Mouse (Mus musculus): Measurements from ENCODE around the gene Slc4a8. TPM values are rescaled to one million over a fixed set of nuclear protein-coding genes. Genes with fewer than 3 reads are reported as not detected.
A peak's percentile ranks its signal among the peaks of the same experiment; 100 is the strongest.

The Slc4a8 gene
- total RNA-seq (2014; fragmentation: Nextera tagmentation) (11.3 and 23.0 TPM in 2 replicates), total RNA-seq (2017) (26.9 and 34.5 TPM in 2 replicates)

DNA sequence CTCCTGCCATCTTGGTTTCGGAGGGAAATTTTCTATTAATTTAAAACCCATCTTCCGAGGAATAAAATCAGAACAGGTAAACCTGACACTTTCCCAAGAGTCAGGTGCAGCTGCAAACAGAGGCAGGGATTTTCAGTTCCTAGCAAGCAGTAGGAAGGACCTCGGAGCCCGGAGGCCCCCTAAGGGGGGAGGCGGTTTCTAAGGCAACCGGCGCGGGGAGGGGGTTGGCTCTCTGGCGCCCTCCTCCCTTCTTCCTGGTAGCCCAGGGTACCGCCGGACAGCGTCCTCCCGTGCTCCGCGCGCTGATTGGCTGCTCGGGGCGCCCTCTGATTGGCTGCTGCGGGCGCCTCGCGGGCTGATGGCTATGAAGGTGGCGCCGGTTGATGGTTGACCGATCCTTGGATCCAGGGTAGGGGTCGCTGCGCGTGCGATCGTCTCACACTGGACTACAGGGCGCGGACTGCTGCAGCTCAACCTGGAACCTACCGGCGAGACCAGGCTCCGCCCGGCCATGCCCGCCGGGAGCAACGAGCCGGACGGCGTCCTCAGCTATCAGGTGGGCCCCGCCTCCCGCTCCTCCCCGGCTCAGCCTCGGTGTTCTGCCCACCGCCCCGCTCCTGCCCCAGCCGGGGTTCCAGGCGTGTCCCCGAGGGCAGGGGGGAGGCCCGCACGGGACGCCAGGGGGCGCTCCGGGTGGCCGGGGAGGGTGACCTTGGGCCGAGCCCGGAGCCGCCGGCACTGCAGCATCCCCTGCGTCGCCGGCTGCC, at the start of gene Slc4a8:
Gene Slc4a8 (plus strand): TSS at position 329 of the 767 bp plus-strand sequence.
- peak; percentile 81 for ATAC-seq (replicated peaks; ENCODE audit: poor library complexity, severe bottlenecking)

GRCm38 (mm10) chr15:100714470-100714869, 47.1 kb upstream of the Slc4a8 start:
- ATAC-seq (replicated peaks; ENCODE audit: poor library complexity, severe bottlenecking) = no peak

GRCm38 (mm10) chr15:100715399-100715993, 46.1 kb upstream of the Slc4a8 start:
- ATAC-seq (replicated peaks; ENCODE audit: poor library complexity, severe bottlenecking) = no peak

- peak; percentile 72 for ATAC-seq (replicated peaks; ENCODE audit: poor library complexity, severe bottlenecking)
Measured at GRCm38 (mm10) chr15:100717933-100718332, 43.6 kb upstream of the Slc4a8 start.

DNA sequence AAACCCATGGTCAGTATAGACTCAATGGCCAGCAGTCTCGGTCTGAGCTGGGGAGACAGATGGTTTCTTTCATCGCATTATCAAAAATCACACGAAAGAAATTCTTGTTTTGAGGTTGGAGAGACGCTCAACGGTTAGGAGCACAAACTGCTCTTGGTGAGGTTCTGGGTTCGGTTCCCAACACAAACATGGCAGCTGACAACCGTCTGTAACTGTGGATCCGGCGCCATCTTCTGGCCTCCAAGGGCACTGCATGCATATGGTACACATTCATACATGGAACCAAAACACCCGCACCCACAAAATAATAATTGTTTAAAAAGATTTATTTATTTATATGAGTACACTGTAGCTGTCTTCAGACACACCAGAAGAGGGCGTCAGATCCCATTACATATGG, 43.0 kb upstream of the Slc4a8 start:
- no peak for ATAC-seq (replicated peaks; ENCODE audit: poor library complexity, severe bottlenecking)

DNA sequence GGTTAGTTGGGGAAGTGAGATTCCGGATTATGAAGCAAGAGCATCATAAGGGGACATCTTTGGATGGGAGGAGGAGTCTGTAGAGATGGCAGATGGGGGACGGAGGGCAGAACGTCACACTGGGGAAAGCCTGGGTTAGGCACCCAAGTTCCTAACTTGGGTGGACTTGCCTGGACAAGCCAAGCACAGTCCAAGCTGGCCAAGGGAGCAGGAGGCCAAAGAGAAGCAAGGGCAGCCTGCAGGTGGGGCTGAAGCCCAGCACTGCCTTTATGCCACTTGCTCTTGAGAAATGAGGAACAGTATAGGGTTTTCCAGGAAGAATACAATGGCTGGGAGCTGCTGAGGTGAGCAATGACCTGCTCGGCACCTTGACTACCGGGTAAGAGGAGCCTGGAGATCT, 42.3 kb upstream of the Slc4a8 start:
- ATAC-seq (replicated peaks; ENCODE audit: poor library complexity, severe bottlenecking) = peak; percentile 48

DNA sequence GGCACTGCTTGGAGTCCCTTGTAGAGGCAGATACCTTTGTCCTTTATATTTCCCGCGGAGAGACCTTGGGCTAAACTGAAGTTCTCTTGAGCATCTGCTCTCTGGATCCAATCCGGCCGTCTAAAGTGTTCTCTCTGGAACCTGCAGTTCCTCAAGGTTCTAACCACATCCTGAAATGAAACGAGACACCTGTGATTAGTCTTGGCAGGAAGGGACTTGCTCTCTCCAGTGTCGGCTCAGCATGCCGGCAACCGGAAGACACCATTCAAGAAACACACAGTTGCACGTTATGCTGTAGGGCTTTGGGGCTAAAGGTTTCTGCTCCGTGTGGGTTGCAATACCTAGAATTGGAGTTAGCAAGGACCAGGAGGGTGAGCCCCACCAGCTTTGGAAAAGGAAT, 41.5 kb upstream of the Slc4a8 start:
- ATAC-seq (replicated peaks; ENCODE audit: poor library complexity, severe bottlenecking) = no peak

DNA sequence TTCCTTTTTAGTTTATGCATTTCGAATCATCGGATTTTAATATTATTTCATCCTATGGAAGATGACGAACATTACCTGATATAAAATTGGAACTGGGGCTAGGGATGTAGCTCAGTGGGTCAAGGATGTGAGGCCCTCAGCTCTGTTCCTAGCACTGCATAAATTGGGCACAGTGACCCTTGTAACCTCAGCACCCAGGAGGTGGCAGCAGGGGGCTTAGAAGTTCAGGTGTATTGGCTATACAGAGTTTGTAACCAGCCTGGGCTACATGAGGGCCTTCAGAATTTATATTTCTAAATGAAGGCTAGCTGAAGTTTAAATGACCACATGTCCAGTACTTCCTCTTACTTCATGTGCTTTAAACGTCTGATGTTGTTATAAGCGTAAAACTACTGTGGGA, 40.1 kb upstream of the Slc4a8 start:
- no peak for ATAC-seq (replicated peaks; ENCODE audit: poor library complexity, severe bottlenecking)

GRCm38 (mm10) chr15:100722026-100722425, 39.5 kb upstream of the Slc4a8 start:
- ATAC-seq (replicated peaks; ENCODE audit: poor library complexity, severe bottlenecking) = no peak

DNA sequence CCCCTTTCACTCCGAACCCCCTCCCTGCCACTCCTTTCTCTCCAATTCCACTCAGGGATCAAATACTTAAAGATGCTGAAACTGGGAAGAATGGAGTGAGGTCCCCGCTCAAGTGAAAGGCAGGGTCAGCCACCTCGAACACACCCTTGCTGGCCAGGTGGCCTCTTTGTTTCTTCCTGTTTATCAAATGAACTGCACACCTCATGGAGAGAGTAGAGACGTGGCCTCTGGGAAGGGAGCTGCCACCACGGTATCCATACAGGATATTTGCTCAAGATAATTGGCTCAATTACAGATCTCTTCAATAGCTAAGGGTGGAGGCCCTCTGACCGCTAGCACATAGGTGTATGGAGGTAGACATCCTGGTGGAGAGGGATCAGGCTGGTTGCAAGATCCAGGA, 39.0 kb upstream of the Slc4a8 start:
- no peak for ATAC-seq (replicated peaks; ENCODE audit: poor library complexity, severe bottlenecking)

GRCm38 (mm10) chr15:100723505-100723904, 38.0 kb upstream of the Slc4a8 start:
- ATAC-seq (replicated peaks; ENCODE audit: poor library complexity, severe bottlenecking) = no peak

GRCm38 (mm10) chr15:100726721-100727120, 34.8 kb upstream of the Slc4a8 start:
- no peak for ATAC-seq (replicated peaks; ENCODE audit: poor library complexity, severe bottlenecking)

DNA sequence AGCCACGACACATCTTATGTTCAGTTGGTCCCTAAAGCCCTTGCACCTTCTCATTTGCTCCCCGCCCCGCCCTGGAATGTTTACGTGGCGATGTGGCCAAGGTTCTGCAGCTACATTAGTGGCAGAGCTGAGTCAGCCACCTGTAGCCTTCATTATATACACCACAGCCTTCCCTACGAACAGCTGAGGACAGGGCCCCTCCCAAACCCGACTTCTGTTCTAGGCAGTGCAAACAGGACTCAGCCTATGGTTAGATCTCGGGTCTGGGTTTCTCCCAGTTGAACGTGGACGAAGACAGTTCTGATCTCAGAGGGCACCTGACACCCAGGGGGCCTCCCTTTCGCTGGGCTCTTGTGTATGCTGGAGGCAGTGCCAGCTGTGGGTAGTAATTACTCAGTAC, 33.7 kb upstream of the Slc4a8 start:
- no peak for ATAC-seq (replicated peaks; ENCODE audit: poor library complexity, severe bottlenecking)

GRCm38 (mm10) chr15:100728586-100728985, 33.0 kb upstream of the Slc4a8 start:
- ATAC-seq (replicated peaks; ENCODE audit: poor library complexity, severe bottlenecking) = peak; percentile 73

DNA sequence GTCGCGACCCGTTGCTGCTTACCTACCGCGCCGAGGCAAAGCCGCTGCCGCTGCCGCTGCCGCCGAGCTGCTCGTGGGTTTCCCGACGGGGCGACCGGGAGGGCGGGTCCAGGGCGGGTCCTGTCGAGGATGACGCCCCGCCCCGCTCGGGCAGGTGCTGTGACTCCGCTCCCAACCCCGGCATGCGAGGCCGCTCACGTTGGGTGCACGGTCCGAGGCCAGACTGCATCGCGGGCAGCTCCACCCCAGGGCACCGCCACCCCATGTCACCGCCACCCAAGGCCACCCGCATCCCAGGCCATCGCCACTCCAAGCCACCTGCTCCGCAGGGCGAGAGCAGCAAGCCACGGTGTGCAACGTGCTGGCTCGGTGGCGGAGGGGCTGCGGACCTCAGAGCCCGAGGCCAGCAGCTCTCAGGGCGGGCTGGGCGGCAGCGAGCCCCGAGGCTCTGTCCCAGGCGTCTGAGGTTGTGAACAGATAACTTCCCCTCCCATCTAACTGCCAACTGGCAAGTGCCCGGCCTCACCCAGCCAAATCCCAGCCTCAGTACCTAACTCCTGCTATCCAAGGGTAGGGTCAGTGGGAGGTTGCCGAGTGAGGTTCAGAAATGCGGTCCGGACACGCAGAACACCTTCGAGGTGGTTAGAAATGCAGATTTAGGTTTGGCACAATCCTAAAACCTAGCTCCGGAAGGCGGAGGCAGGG, 32.1 kb upstream of the Slc4a8 start, which contains the start of gene Galnt6:
Gene Galnt6 (minus strand): TSS at position 96 of the 705 bp plus-strand sequence.
- peak; percentile 41 for ATAC-seq (replicated peaks; ENCODE audit: poor library complexity, severe bottlenecking)

DNA sequence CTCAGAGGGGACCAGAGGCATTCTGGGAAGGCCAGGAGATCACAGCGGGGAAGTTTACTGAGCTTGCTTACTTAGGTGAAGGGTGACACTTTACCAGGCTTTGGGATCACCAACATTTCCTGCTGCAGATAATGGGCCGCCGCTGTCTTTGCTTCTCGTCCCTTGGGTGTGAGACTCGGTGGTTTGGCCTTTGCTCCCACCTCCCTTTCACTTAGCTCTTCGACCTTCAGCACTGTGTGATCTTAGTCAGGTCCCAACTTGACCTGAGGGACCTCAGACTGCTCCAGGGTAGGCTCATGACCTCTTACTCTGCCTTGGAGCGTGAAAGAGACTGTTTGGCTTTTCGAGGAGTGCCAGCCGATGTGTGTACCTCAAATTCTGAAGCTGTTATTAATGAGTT, 30.5 kb upstream of the Slc4a8 start:
- no peak for ATAC-seq (replicated peaks; ENCODE audit: poor library complexity, severe bottlenecking)

DNA sequence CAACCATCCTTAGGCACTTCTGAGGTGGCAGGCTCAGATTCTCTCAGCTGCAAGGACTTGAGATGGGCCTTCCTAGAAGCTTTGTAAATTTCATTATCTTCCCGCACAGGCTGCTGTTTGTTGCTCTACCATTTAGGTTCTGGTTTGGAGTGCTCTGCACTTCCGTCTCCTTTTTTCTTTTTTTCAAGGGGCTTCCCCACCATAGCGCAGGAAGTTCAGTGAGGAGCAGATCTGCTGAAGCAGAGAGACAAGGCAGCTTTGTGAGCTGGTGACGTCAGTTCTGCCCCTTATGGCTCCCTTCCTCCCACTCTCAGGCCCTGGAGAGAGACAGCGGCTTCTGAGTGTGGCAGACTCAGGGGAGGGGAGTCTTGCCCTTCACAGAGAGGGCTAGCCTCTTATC, 29.0 kb upstream of the Slc4a8 start:
- peak; percentile 45 for ATAC-seq (replicated peaks; ENCODE audit: poor library complexity, severe bottlenecking)

DNA sequence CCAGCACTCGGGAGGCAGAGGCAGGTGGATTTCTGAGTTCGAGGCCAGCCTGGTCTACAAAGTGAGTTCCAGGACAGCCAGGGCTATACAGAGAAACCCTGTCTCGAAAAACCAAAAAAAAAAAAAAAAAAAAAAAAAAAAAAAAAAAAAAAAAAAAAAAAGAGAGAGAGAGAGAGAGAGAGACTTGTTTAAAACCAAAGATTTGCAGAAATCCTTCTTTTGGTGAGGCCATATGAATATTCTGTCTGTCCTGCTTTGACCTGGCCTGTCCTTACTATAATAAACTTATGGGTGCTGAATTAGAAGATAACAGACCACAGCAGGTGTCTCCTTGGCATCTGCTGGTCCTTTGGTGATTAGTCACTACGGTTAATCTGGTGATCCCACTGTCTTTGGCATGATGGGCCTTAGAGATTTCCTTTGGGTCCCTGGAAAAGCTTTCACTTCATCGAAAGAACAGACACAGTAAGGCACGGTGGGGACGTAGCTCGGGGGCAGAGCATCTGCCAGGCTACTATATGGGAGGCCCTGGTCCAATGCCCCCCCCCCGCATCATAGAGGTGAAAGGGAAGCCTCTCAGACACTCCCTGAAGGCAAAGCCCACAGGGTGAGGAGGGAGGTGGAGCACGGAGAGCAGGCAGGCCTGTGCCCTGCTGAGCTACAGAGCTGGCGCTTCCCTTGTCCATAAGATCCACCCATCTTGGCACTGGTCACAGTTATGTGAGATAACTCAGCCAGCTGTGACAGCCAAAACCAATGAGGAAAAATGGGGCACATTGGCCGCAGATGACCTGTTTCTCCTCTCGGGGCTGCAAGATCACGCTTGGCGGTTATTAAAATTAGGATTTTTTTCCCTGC, 26.2 kb upstream of the Slc4a8 start:
- peak; percentile 6; the same call in 1 of the 2 replicates for ATAC-seq (replicated peaks; ENCODE audit: poor library complexity, severe bottlenecking)

GRCm38 (mm10) chr15:100735953-100736300, 25.6 kb upstream of the Slc4a8 start:
- peak; percentile 59 for ATAC-seq (replicated peaks; ENCODE audit: poor library complexity, severe bottlenecking)

GRCm38 (mm10) chr15:100737667-100738066, 23.9 kb upstream of the Slc4a8 start:
- peak; percentile 39 for ATAC-seq (replicated peaks; ENCODE audit: poor library complexity, severe bottlenecking)
